Mouse (Mus musculus) forebrain, embryonic 14.5 days (tissue): ENCODE results near the gene Prss48. TPM values are rescaled to one million over a fixed set of nuclear protein-coding genes. Genes with fewer than 3 reads are reported as not detected.

Experiments used
- ATAC-seq: fragments of 200-750 bp; cut with Nextera tagmentation; 2 replicates; pipeline ENCODE4 v1.8.0; 2017; ENCODE audit warnings: mild to moderate bottlenecking, moderate library complexity
- DNase-seq: peaks from one replicate; pipeline ENCODE4 v3.0.0-alpha.2; 2015; ENCODE audit warnings: low spot score
- H3K27ac ChIP-seq: fragments of 300-500 bp; sonication (generic); 2 replicates; pipeline ENCODE4 v1.5.1; 2014; ENCODE audit warnings: low read depth, mild to moderate bottlenecking, control low read depth, low read length, moderate library complexity
- H3K27me3 ChIP-seq: fragments of 300-500 bp; sonication (generic); replicated peaks from 2 replicates; pipeline ENCODE4 v1.6.1; 2014; ENCODE audit warnings: low read length, control low read depth, mixed read lengths; ENCODE audit not compliant: control insufficient read depth, insufficient read depth
- H3K36me3 ChIP-seq: fragments of 300-500 bp; sonication (generic); 2 replicates; pipeline ENCODE4 v1.6.1; 2014; ENCODE audit warnings: low read length, control low read depth; ENCODE audit not compliant: control insufficient read depth, insufficient read depth
- H3K4me1 ChIP-seq: fragments of 300-500 bp; sonication (generic); 2 replicates; pipeline ENCODE4 v1.6.1; 2014; ENCODE audit warnings: antibody characterized with exemption, low read length, control low read depth; ENCODE audit not compliant: control insufficient read depth, insufficient read depth
- H3K4me2 ChIP-seq: fragments of 300-500 bp; sonication (generic); 2 replicates; pipeline ENCODE4 v1.6.1; 2014; ENCODE audit warnings: mild to moderate bottlenecking, control low read depth, low read length
- H3K4me3 ChIP-seq: fragments of 300-500 bp; sonication (generic); 2 replicates; pipeline ENCODE4 v1.5.1; 2014; ENCODE audit warnings: low read depth, low read length, control low read depth
- H3K9ac ChIP-seq: fragments of 300-500 bp; sonication (generic); 2 replicates; pipeline ENCODE4 v1.6.1; 2014; ENCODE audit warnings: mild to moderate bottlenecking, low read length, control low read depth, moderate library complexity
- H3K9me3 ChIP-seq: fragments of 300-500 bp; sonication (generic); replicated peaks from 2 replicates; pipeline ENCODE4 v1.6.1; 2016; ENCODE audit warnings: low read length, control low read depth, mixed read lengths; ENCODE audit not compliant: control insufficient read depth
- WGBS: fragments of 180-500 bp; shearing (Covaris S2); extraction: QIAGEN DNeasy Blood & Tissue Kit; methylation state at CpG from one replicate; pipeline ENCODE4 v1.1.7; 2014; 5-methylcytosine and 5-hydroxymethylcytosine counted together
- polyA plus RNA-seq: library from polyadenylated mRNA; unstranded; fragments of >200 nt; fragmentation: Nextera tagmentation; extraction: Ambion mirVana; gene quantifications from 2 replicates; pipeline ENCODE4 v1.2.1, GENCODE M21; 2014

The Prss48 gene
- polyA plus RNA-seq, 1 experiment from 2014 or later = not detected

GRCm38 (mm10) chr3:86011833-86012232 is 9.5 kb upstream of the Prss48 start:
- no peaks in the 10 kb centered on the region for H3K36me3 ChIP-seq
- no peaks in the 10 kb centered on the region for H3K9me3 ChIP-seq
- H3K4me1 ChIP-seq = no peaks in the 10 kb centered on the region
- H3K27ac ChIP-seq = no peak overlapping the region
- H3K27me3 ChIP-seq = no peaks in the 10 kb centered on the region
- H3K4me3 ChIP-seq = no peak overlapping the region
- ATAC-seq (no peak), DNase-seq (no peak)
- 74% methylated on average over 3 of the region's 3 CpGs for WGBS
- no peak overlapping the region for H3K4me2 ChIP-seq
- H3K9ac ChIP-seq = no peak overlapping the region

GRCm38 (mm10) chr3:86011373-86011772 is 9.1 kb upstream of the Prss48 start:
- Histone ChIP-seq H3K27me3 (no peaks in the 10 kb centered on the region), H3K4me2 (no peak overlapping the region), H3K36me3 (no peaks in the 10 kb centered on the region), H3K27ac (no peak overlapping the region), H3K4me3 (no peak overlapping the region), H3K9me3 (no peaks in the 10 kb centered on the region), H3K4me1 (no peaks in the 10 kb centered on the region), H3K9ac (no peak overlapping the region)
- ATAC-seq = no peak
- no peak for DNase-seq
- WGBS = 90% methylated on average over 6 of the region's 6 CpGs

GRCm38 (mm10) chr3:86010618-86011017 is 8.3 kb upstream of the Prss48 start:
- Histone ChIP-seq H3K27me3 (no peaks in the 10 kb centered on the region), H3K27ac (no peak overlapping the region), H3K4me2 (no peak overlapping the region), H3K4me3 (no peak overlapping the region), H3K4me1 (no peaks in the 10 kb centered on the region), H3K9ac (no peak overlapping the region), H3K36me3 (no peaks in the 10 kb centered on the region), H3K9me3 (no peaks in the 10 kb centered on the region)
- ATAC-seq = no peak
- WGBS = 71% methylated on average over 3 of the region's 3 CpGs
- no peak for DNase-seq

GRCm38 (mm10) chr3:86004751-86005150 is 2.5 kb upstream of the Prss48 start:
- ATAC-seq (no peak), DNase-seq (no peak)
- no peaks in the 10 kb centered on the region for H3K36me3 ChIP-seq
- H3K27me3 ChIP-seq = no peaks in the 10 kb centered on the region
- H3K4me2 ChIP-seq = no peak overlapping the region
- no peak overlapping the region for H3K9ac ChIP-seq
- no peak overlapping the region for H3K4me3 ChIP-seq
- 91% methylated on average over 10 of the region's 10 CpGs for WGBS
- no peaks in the 10 kb centered on the region for H3K4me1 ChIP-seq
- no peaks in the 10 kb centered on the region for H3K9me3 ChIP-seq
- H3K27ac ChIP-seq = no peak overlapping the region

- no peaks in the 10 kb centered on the region for H3K4me1 ChIP-seq
- WGBS = 89% methylated on average over 5 of the region's 5 CpGs
- ATAC-seq = no peak
Observed at GRCm38 (mm10) chr3:86002940-86003339, 649 bp upstream of the Prss48 start.

GRCm38 (mm10) chr3:86001271-86001670 is 1.0 kb downstream of the Prss48 start:
- no peaks in the 10 kb centered on the region for H3K36me3 ChIP-seq
- ATAC-seq (no peak), DNase-seq (no peak)
- no peak overlapping the region for H3K9ac ChIP-seq
- no peak overlapping the region for H3K27ac ChIP-seq
- no peak overlapping the region for H3K4me2 ChIP-seq
- H3K27me3 ChIP-seq = no peaks in the 10 kb centered on the region
- H3K4me3 ChIP-seq = no peak overlapping the region
- H3K9me3 ChIP-seq = no peaks in the 10 kb centered on the region
- WGBS = 93% methylated on average over 3 of the region's 3 CpGs
- H3K4me1 ChIP-seq = no peaks in the 10 kb centered on the region

More at GRCm38 (mm10) chr3:86002940-86003339, 649 bp upstream of the Prss48 start:
- H3K36me3 ChIP-seq = no peaks in the 10 kb centered on the region
- no peak overlapping the region for H3K27ac ChIP-seq
- no peaks in the 10 kb centered on the region for H3K27me3 ChIP-seq
- H3K4me2 ChIP-seq = no peak overlapping the region
- H3K9ac ChIP-seq = no peak overlapping the region
- H3K4me3 ChIP-seq = no peak overlapping the region
- no peaks in the 10 kb centered on the region for H3K9me3 ChIP-seq
- DNase-seq = no peak

GRCm38 (mm10) chr3:85994645-85995044 is 7.6 kb downstream of the Prss48 start:
- ATAC-seq = no peak
- WGBS = 84% methylated on average over 4 of the region's 4 CpGs

GRCm38 (mm10) chr3:85993744-85994143 is 8.5 kb downstream of the Prss48 start:
- no peaks in the 10 kb centered on the region for H3K36me3 ChIP-seq
- H3K9ac ChIP-seq = no peak overlapping the region
- DNase-seq = no peak
- ATAC-seq = no peak
- H3K9me3 ChIP-seq = no peaks in the 10 kb centered on the region
- no peaks in the 10 kb centered on the region for H3K27me3 ChIP-seq
- WGBS = 79% methylated on average over 11 of the region's 11 CpGs
- no peak overlapping the region for H3K27ac ChIP-seq
- no peaks in the 10 kb centered on the region for H3K4me1 ChIP-seq
- no peak overlapping the region for H3K4me3 ChIP-seq
- no peak overlapping the region for H3K4me2 ChIP-seq

More at GRCm38 (mm10) chr3:85994645-85995044, 7.6 kb downstream of the Prss48 start:
- Histone ChIP-seq H3K9me3 (no peaks in the 10 kb centered on the region), H3K36me3 (no peaks in the 10 kb centered on the region), H3K4me3 (no peak overlapping the region), H3K9ac (no peak overlapping the region), H3K4me1 (no peaks in the 10 kb centered on the region), H3K27me3 (no peaks in the 10 kb centered on the region), H3K4me2 (no peak overlapping the region), H3K27ac (no peak overlapping the region)
- no peak for DNase-seq

GRCm38 (mm10) chr3:85991802-85992156 is 10.5 kb downstream of the Prss48 start:
- Histone ChIP-seq H3K4me1 (no peaks in the 10 kb centered on the region), H3K27ac (no peak overlapping the region), H3K27me3 (no peaks in the 10 kb centered on the region), H3K9me3 (no peaks in the 10 kb centered on the region), H3K36me3 (no peaks in the 10 kb centered on the region), H3K4me2 (no peak overlapping the region), H3K9ac (no peak overlapping the region), H3K4me3 (no peak overlapping the region)
- DNase-seq (no peak), ATAC-seq (no peak)
- 64% methylated on average over 5 of the region's 5 CpGs for WGBS
